Mouse (Mus musculus): ENCODE measurements at regions not wholly inside any gene's neighbourhood (a gene's known extent, or its start where the extent isn't known, plus 50 kb on each side); places are given as distances from the start of the nearest gene placed in this dataset.
"Not testable (repeated sequence)": the region's sequence is repeated elsewhere in the genome, so short reads cannot be mapped to it uniquely, and the experiment has no call there.

GRCm38 (mm10) chr7:59797212-59797611 lies 207.6 kb downstream of the Snurf start:
- not testable (repeated sequence) for DNase-seq (ENCODE audit: inconsistent age in 2 of 2, low spot score in 1 of 2)

DNA sequence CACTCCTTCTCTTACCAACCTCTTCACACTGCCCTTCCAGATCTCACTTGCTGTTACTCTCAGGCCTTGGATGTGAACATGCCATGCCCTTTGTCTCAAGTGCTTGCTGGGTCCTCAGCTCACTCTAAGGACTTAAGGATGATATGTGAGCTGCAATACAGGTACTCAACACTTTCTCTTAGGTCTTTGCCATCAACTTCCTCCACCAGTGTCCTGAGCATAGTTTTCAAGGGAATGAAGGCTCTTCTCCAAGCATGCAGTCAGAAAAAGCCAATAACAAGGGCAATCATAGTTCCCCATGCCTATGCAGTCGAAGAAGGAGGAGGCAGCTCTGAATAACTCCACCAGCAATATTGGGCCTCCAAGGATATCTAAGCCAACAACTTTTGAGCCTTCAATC lies 235.1 kb downstream of the Snurf start:
- DNase-seq (ENCODE audit: inconsistent age in 2 of 2, low spot score in 1 of 2): peak; percentile 18 to 48

DNA sequence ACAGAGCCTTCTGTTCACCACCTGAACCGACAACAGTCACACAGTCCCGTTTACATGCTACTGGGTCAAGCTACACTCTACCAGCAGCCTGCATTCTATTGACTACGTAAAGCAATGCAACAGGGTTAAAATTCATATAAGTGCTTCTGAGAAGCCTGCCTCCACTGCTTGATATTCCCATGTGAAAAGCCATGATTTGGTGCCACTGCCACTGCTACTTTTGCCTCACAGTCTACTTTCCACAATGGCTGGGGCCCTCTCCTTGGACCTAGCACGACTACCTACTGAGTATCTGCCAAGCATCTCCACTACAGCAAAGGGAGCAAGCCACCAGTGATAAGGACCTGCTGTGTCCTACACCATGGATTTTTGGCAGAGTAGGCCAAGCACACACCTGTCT lies 236.2 kb downstream of the Snurf start:
- peak; percentile 9 to 39 for DNase-seq (ENCODE audit: inconsistent age in 2 of 2, low spot score in 1 of 2)

GRCm38 (mm10) chr7:59767325-59767724 lies 237.5 kb downstream of the Snurf start:
- DNase-seq (ENCODE audit: inconsistent age in 2 of 2, low spot score in 1 of 2): peak in 1 of 2 experiments; percentile 24
